Mouse (Mus musculus) small intestine, adult 2 months (tissue): ENCODE data around the gene Foxp1.

ENCODE experiments used
- CTCF ChIP-seq: fragments of 200-500 bp; IDR thresholded peaks from 2 replicates; pipeline ENCODE4 v1.5.1; 2012; ENCODE audit warnings: low read depth, mild to moderate bottlenecking, control low read depth, inconsistent platforms, low read length, moderate library complexity, mixed read lengths; ENCODE audit not compliant: insufficient replicate concordance, insufficient read length; ENCODE audit errors: extremely low read depth
- POLR2A ChIP-seq: fragments of 200-500 bp; IDR thresholded peaks from 2 replicates; pipeline ENCODE4 v1.6.1; 2012; ENCODE audit warnings: low read depth, mild to moderate bottlenecking, control low read depth, inconsistent platforms, low read length, moderate library complexity

DNA sequence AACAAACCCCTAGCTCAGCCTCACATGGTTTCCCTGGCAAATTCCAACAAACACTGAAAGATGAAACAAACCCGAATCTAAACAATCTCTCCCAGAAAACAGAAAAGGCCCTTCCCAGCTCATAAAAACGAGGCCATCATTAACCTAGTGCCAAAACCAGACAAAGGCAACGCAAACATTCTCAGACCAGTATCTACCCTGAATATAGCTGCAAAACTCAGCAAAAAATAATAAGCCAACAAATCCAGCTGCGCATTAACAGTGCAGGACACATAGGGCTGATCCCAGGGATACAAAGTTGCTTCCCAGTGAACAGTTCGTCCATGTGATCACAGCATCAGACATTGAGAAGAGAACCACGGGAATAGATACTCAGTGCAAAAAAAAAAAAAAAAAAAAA lies 22.9 kb upstream of the Foxp1 start:
- TF ChIP-seq CTCF (no peak), POLR2A (no peak)
